8 mouse cellular contexts compared by ENCODE assay signal in the genomic region with DNA sequence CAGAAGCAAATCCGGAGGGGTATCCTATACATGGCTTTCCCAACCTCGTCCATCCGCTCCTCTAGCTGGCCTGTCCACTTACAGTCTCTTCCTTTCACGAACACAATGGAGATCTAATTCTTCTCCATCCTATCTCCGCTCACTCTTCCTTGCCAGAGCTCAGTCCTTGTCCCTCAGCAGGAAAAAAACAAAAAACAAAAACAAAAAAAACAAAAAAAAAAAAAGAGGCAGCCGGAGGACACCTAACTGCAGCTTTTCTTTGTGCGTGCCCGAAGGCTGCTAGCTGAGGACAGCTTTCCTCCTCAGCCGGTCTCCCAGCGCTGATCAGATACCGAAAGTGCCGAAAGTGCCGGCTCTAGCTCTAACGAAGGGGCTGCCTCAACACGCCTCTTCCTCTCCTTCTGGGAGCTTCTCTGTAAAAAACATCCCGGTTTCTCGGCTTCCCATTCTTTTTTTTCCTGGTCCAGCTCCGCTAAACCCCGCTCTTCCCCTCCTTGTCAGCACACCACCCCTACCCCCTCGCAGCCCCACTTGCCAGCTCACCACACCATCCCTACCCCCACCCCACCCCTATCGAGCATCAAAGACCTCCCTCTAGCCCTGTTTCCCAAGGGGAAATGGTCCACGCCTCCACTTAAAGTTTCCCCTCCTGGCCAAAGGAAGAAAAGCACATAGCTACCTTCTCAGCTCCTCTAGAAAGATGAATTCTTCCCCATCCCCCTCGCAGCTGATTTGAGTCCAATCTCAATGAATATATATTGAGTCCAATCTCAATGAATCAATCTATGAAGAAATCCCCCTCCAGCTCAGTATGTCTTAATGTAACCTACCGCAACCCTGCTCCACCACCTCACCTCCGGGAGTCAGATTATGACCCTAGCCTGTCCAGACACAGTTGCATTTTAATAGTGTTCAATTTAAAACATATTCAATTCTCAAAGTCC. TPM values are rescaled to one million over a fixed set of nuclear protein-coding genes. Genes with fewer than 3 reads are reported as not detected.
A peak's percentile ranks its signal among the peaks of the same experiment; 100 is the strongest.
DNase-seq lines count a peak whose midpoint lies in the region; ATAC-seq and TF ChIP-seq lines count a peak whose summit lies in the region.

No protein-coding gene starts in this region.

- peak in 1 of 2 experiments; percentile 17 for DNase-seq in left cerebral cortex, adult 2 months (ENCODE audit: extremely low spot score in 1 of 2, low spot score in 2 of 2)
- no peak for DNase-seq in left cerebral cortex, adult 11 months (ENCODE audit: low spot score)
- DNase-seq in midbrain, embryonic 11.5 days (ENCODE audit: low spot score, missing footprints) = peak; percentile 94
- peak; percentile 28 for DNase-seq in yolk sac, embryonic 10.5 days (ENCODE audit: low spot score)
- no peak for DNase-seq in thymus, postnatal 25 days

- intact Hi-C loops in left cerebral cortex, adult 2 months (cut with DNase I) = no loop called here

- no peaks in the 10 kb centered on the region for H3K4me1 ChIP-seq in bone marrow, adult 2 months (ENCODE audit: control insufficient read depth, insufficient read depth, low read length)
- H3K4me1 ChIP-seq in forebrain, embryonic 15.5 days = peaks cover 15% of the 10 kb centered on the region
- H3K4me1 ChIP-seq in kidney, embryonic 16.5 days (ENCODE audit: insufficient read depth, low read length) = peaks cover 4% of the 10 kb centered on the region; the same call in 1 of the 2 replicates
- peaks cover 3% of the 10 kb centered on the region; the same call in 1 of the 2 replicates for H3K4me1 ChIP-seq in midbrain, embryonic 11.5 days (ENCODE audit: control insufficient read depth, insufficient read depth, low read length)

- H3K27ac ChIP-seq in left cerebral cortex, adult 2 months = peak overlapping the region; percentile 47
- no peak overlapping the region for H3K27ac ChIP-seq in bone marrow, adult 2 months (ENCODE audit: control insufficient read depth, insufficient read depth, low read depth, low read length, poor library complexity)
- H3K27ac ChIP-seq in forebrain, embryonic 15.5 days (replicated peaks) = peak overlapping the region; percentile 88
- peak overlapping the region; percentile 31; the same call in 1 of the 2 replicates for H3K27ac ChIP-seq in kidney, embryonic 16.5 days (ENCODE audit: low read length)
- H3K27ac ChIP-seq in midbrain, embryonic 11.5 days (ENCODE audit: low read depth, low read length) = peak overlapping the region; percentile 36; the same call in 1 of the 2 replicates

- peak overlapping the region; percentile 54 for H3K4me3 ChIP-seq in left cerebral cortex, adult 2 months
- peak overlapping the region; percentile 29 for H3K4me3 ChIP-seq in bone marrow, adult 2 months (replicated peaks; ENCODE audit: control insufficient read depth, low read depth, low read length)
- H3K4me3 ChIP-seq in forebrain, embryonic 15.5 days = peak overlapping the region; percentile 51
- H3K4me3 ChIP-seq in kidney, embryonic 16.5 days (ENCODE audit: low read length) = peak overlapping the region; percentile 47
- peak overlapping the region; percentile 41 for H3K4me3 ChIP-seq in midbrain, embryonic 11.5 days (ENCODE audit: low read depth, low read length)

- H3K36me3 ChIP-seq in forebrain, embryonic 15.5 days = no peaks in the 10 kb centered on the region
- H3K36me3 ChIP-seq in kidney, embryonic 16.5 days (ENCODE audit: insufficient read depth, low read length) = no peaks in the 10 kb centered on the region
- H3K36me3 ChIP-seq in midbrain, embryonic 11.5 days (ENCODE audit: control insufficient read depth, insufficient read depth, low read length) = no peaks in the 10 kb centered on the region

- H3K27me3 ChIP-seq in forebrain, embryonic 15.5 days = no peaks in the 10 kb centered on the region
- no peaks in the 10 kb centered on the region for H3K27me3 ChIP-seq in kidney, embryonic 16.5 days (ENCODE audit: insufficient read depth, low read length)
- no peaks in the 10 kb centered on the region for H3K27me3 ChIP-seq in midbrain, embryonic 11.5 days (ENCODE audit: control insufficient read depth, insufficient read depth, low read length)

- TF ChIP-seq POLR2A in bone marrow, adult 2 months (IDR thresholded peaks at IDR 0.05; ENCODE audit: borderline replicate concordance, control insufficient read depth, low read depth, low read length) = no peak

- TF ChIP-seq CTCF in left cerebral cortex, adult 2 months (IDR thresholded peaks at IDR 0.05) = peak; percentile 18; the same call in 1 of the 2 replicates
- no peak for TF ChIP-seq CTCF in bone marrow, adult 2 months (IDR thresholded peaks at IDR 0.05; ENCODE audit: control insufficient read depth, insufficient read depth, low read length)

- WGBS in bone marrow, adult 2 months = 11% methylated on average over 25 of the region's 25 CpGs
- WGBS in forebrain, embryonic 15.5 days = 5% methylated on average over 25 of the region's 25 CpGs
- 5% methylated on average over 25 of the region's 25 CpGs for WGBS in kidney, embryonic 16.5 days
- 6% methylated on average over 25 of the region's 25 CpGs for WGBS in midbrain, embryonic 11.5 days

- peak overlapping the region; percentile 72 for H3K9ac ChIP-seq in forebrain, embryonic 15.5 days (replicated peaks)
- peak overlapping the region; percentile 61 for H3K9ac ChIP-seq in kidney, embryonic 16.5 days (replicated peaks; ENCODE audit: low read length)
- H3K9ac ChIP-seq in midbrain, embryonic 11.5 days (ENCODE audit: low read length) = peak overlapping the region; percentile 78

- H3K9me3 ChIP-seq in forebrain, embryonic 15.5 days = no peaks in the 10 kb centered on the region
- H3K9me3 ChIP-seq in kidney, embryonic 16.5 days (ENCODE audit: low read length) = no peaks in the 10 kb centered on the region
- H3K9me3 ChIP-seq in midbrain, embryonic 11.5 days (ENCODE audit: control insufficient read depth, low read length) = no peaks in the 10 kb centered on the region

- ATAC-seq in forebrain, embryonic 15.5 days (replicated peaks) = peak; percentile 84
- peak; percentile 74 for ATAC-seq in kidney, embryonic 16.5 days (ENCODE audit: low FRiP score, low TSS enrichment)
- ATAC-seq in midbrain, embryonic 11.5 days (ENCODE audit: low FRiP score) = peak; percentile 83

- H3K4me2 ChIP-seq in forebrain, embryonic 15.5 days (replicated peaks) = peak overlapping the region; percentile 63
- peak overlapping the region; percentile 74 for H3K4me2 ChIP-seq in kidney, embryonic 16.5 days (replicated peaks; ENCODE audit: low read depth, low read length)
- H3K4me2 ChIP-seq in midbrain, embryonic 11.5 days = peak overlapping the region; percentile 69

RNA-seq across cellular contexts. Expression of a gene that starts 11.0 kb away (rescaled TPM):
- 10 to 100 TPM; 69.5 TPM for total RNA-seq in left cerebral cortex, adult 2 months (2021)
- 37.2 and 37.7 TPM in 2 replicates for polyA plus RNA-seq in bone marrow, adult 2 months (2011; ENCODE audit: insufficient read depth, insufficient read length, low replicate concordance, missing spikeins)
- polyA plus RNA-seq in forebrain, embryonic 15.5 days (2015; fragmentation: Nextera tagmentation; extraction: Ambion mirVana) = 55.1 and 55.8 TPM in 2 replicates
- polyA plus RNA-seq in kidney, embryonic 16.5 days (2015; fragmentation: Nextera tagmentation; extraction: Ambion mirVana) = 129 and 138 TPM in 2 replicates
- 89.9 and 92.4 TPM in 2 replicates for polyA plus RNA-seq in midbrain, embryonic 11.5 days (2014; fragmentation: Nextera tagmentation; extraction: Ambion mirVana)

RNA-seq across cellular contexts. Expression of a gene that starts 14.9 kb away (rescaled TPM):
- total RNA-seq in left cerebral cortex, adult 2 months (2021) = not detected
- polyA plus RNA-seq in bone marrow, adult 2 months (2011; ENCODE audit: insufficient read depth, insufficient read length, low replicate concordance, missing spikeins) = not detected in 2 replicates
- 0.42 and 0.43 TPM in 2 replicates for polyA plus RNA-seq in forebrain, embryonic 15.5 days (2015; fragmentation: Nextera tagmentation; extraction: Ambion mirVana)
- not detected in 2 replicates for polyA plus RNA-seq in kidney, embryonic 16.5 days (2015; fragmentation: Nextera tagmentation; extraction: Ambion mirVana)
- polyA plus RNA-seq in midbrain, embryonic 11.5 days (2014; fragmentation: Nextera tagmentation; extraction: Ambion mirVana) = 0.11 and 0.31 TPM in 2 replicates

RNA-seq across cellular contexts. Expression of a gene that starts 42.8 kb away (rescaled TPM):
- total RNA-seq in left cerebral cortex, adult 2 months (2021) = 10 to 100 TPM; 57.9 to 64.0 TPM
- polyA plus RNA-seq in bone marrow, adult 2 months (2011; ENCODE audit: insufficient read depth, insufficient read length, low replicate concordance, missing spikeins) = 4.0 and 13.6 TPM in 2 replicates
- polyA plus RNA-seq in forebrain, embryonic 15.5 days (2015; fragmentation: Nextera tagmentation; extraction: Ambion mirVana) = 34.2 and 36.1 TPM in 2 replicates
- polyA plus RNA-seq in kidney, embryonic 16.5 days (2015; fragmentation: Nextera tagmentation; extraction: Ambion mirVana) = 17.9 and 21.8 TPM in 2 replicates
- 30.7 and 34.7 TPM in 2 replicates for polyA plus RNA-seq in midbrain, embryonic 11.5 days (2014; fragmentation: Nextera tagmentation; extraction: Ambion mirVana)

Comparison
In these comparisons a context has a peak if more than half of its experiments do, and no peak if none do; other contexts are left out.
1. DNase-seq: peak in midbrain, embryonic 11.5 days (single experiment) and yolk sac, embryonic 10.5 days (single experiment); none in left cerebral cortex, adult 11 months (single experiment) and thymus, postnatal 25 days (single experiment).
2. Peak in every context shown above with its lines, with median percentiles within 50 percentile points of each other: H3K4me3 ChIP-seq, ATAC-seq, H3K4me2 ChIP-seq and H3K9ac ChIP-seq.